Mouse (Mus musculus) Muller cell, postnatal 12 days (primary cell): ENCODE data around the gene Il7r.

ENCODE experiments used
- DNase-seq: peaks from one replicate; pipeline ENCODE4 v3.0.0-alpha.2; 2015; ENCODE audit errors: inconsistent ontology term

The Il7r gene

GRCm38 (mm10) chr15:9472167-9472566 lies 57.8 kb downstream of the Il7r start:
- no peak for DNase-seq

- no peak for DNase-seq
Observed at GRCm38 (mm10) chr15:9471053-9471685, 58.8 kb downstream of the Il7r start.

- DNase-seq = no peak
Observed at GRCm38 (mm10) chr15:9464039-9464438, 65.9 kb downstream of the Il7r start.

GRCm38 (mm10) chr15:9463521-9464027 lies 66.4 kb downstream of the Il7r start:
- no peak for DNase-seq
